Mouse (Mus musculus): ENCODE measurements around the gene Rnf225. TPM values are rescaled to one million over a fixed set of nuclear protein-coding genes. Genes with fewer than 3 reads are reported as not detected.

The Rnf225 gene
- total and polyA plus RNA-seq, 2 experiments from 2014 or later = 0.75 to 1.8 TPM

DNA sequence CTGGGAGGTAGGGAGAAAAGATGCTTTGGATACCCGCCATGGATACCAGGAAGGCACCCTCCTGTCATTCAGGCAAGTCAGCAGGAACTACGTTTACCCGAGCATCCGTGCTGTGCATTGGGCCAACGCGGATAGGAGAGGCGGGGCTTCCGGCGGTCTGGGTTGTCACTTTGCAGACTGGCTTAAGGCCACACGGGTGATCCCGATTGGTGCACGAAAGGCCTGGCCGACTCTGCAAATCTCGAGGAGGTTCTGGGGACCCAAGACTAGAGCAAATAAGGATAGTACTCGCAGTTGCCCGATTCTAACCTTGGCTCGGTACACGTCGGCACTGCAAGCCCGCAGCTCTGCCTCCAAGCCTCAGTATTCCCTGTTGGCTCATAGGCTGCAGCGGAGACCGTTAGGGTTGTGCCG is 38.5 kb downstream of the Rnf225 start, which contains the start of gene Zfp324:
Zfp324 (plus strand) TSS at position 161 of the 414 bp plus-strand sequence.
- Histone ChIP-seq H3K9ac (peak within 1 kb of the TSS; percentile 93), H3K4me1 (ENCODE audit: insufficient read depth) (peaks cover 10% of the 10 kb centered on the region), H3K27ac (ENCODE audit: low read depth, low read length) (peak within 1 kb of the TSS; percentile 86), H3K36me3 (ENCODE audit: insufficient read depth) (peaks cover 18% of the 10 kb centered on the region), H3K9me3 (ENCODE audit: low read length) (no peaks in the 10 kb centered on the region), H3K4me3 (ENCODE audit: low read depth, low read length) (peak within 1 kb of the TSS; percentile 92), H3K27me3 (ENCODE audit: insufficient read depth, low read length) (no peaks in the 10 kb centered on the region), H3K4me2 (ENCODE audit: low read depth) (peak within 1 kb of the TSS; percentile 95)
- DNase-seq = peak; percentile 93
- under 1% methylated on average over 23 of the region's 23 CpGs for WGBS
- no peak for TF ChIP-seq CTCF (IDR thresholded peaks at IDR 0.05; ENCODE audit: low read depth)
- peak; percentile 93 for ATAC-seq

DNA sequence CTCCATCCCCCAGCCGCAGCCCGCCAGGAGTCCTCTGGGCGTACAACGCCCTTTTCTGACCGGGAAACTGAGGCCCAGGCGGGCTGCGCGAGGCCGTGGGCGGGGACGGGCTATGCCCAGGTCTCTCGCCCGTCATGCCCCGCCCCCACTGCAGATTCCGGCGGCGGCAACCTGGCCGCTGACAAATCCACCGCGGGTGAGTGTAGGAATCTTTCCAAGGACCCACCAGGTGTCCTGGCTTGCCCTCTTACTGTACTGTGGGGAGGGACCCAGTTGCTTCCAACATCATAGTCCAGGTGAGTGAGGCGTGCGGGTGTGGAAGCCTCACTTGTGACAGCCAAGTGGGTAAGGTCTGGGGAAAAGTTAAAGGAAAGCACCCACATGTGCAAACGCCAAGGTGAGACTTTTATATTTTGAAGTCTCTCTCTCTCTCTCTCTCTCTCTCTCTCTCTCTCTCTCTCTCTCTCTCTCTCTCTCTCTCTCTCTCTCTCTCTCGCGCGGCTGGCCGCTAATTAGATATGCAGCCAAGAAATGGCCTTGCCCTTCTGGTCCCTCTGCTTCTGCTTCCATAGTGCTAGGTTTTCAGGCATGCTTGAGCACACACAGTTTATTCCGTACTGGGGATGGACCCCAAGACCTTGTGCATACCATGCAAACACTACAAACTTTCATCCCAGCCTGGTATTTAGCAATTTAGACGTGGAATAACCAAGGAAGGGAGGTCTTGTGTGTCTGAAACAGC is 39.1 kb downstream of the Rnf225 start:
- under 1% methylated on average over 29 of the region's 29 CpGs for WGBS
- H3K4me3 ChIP-seq (ENCODE audit: low read depth, low read length) = peak overlapping the region; percentile 92
- no peak for TF ChIP-seq CTCF (IDR thresholded peaks at IDR 0.05; ENCODE audit: low read depth)
- peak overlapping the region; percentile 93 for H3K9ac ChIP-seq
- no peak for DNase-seq
- H3K27me3 ChIP-seq (ENCODE audit: insufficient read depth, low read length) = no peaks in the 10 kb centered on the region
- peaks cover 24% of the 10 kb centered on the region for H3K36me3 ChIP-seq (ENCODE audit: insufficient read depth)
- H3K27ac ChIP-seq (ENCODE audit: low read depth, low read length) = peak overlapping the region; percentile 86
- no peaks in the 10 kb centered on the region for H3K9me3 ChIP-seq (ENCODE audit: low read length)
- peak overlapping the region; percentile 95 for H3K4me2 ChIP-seq (ENCODE audit: low read depth)
- H3K4me1 ChIP-seq (ENCODE audit: insufficient read depth) = peaks cover 10% of the 10 kb centered on the region
- ATAC-seq = peak; percentile 21

DNA sequence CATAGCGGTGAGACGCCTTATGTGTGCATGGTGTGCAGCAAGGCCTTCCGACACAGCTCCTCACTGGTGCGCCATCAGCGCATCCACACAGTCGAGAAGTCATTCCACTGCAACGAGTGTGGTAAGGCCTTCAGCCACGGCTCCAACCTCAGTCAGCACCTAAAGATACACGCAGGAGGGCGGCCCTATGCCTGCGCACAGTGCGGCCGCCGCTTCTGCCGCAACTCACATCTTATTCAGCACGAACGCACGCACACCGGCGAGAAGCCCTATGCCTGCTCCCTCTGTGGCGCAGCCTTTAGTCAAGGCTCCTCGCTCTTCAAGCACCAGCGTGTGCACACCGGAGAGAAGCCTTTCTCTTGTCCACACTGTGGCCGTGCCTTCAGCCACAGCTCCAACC is 43.7 kb downstream of the Rnf225 start:
- Histone ChIP-seq H3K4me2 (ENCODE audit: low read depth) (no peak overlapping the region), H3K27ac (ENCODE audit: low read depth, low read length) (no peak overlapping the region), H3K4me3 (ENCODE audit: low read depth, low read length) (no peak overlapping the region), H3K9me3 (ENCODE audit: low read length) (no peaks in the 10 kb centered on the region), H3K27me3 (ENCODE audit: insufficient read depth, low read length) (no peaks in the 10 kb centered on the region), H3K36me3 (ENCODE audit: insufficient read depth) (peaks cover 32% of the 10 kb centered on the region), H3K4me1 (ENCODE audit: insufficient read depth) (peaks cover 10% of the 10 kb centered on the region), H3K9ac (no peak overlapping the region)
- TF ChIP-seq CTCF (IDR thresholded peaks at IDR 0.05; ENCODE audit: low read depth) = no peak
- DNase-seq = no peak
- WGBS = 96% methylated on average over 25 of the region's 25 CpGs
- ATAC-seq = no peak

DNA sequence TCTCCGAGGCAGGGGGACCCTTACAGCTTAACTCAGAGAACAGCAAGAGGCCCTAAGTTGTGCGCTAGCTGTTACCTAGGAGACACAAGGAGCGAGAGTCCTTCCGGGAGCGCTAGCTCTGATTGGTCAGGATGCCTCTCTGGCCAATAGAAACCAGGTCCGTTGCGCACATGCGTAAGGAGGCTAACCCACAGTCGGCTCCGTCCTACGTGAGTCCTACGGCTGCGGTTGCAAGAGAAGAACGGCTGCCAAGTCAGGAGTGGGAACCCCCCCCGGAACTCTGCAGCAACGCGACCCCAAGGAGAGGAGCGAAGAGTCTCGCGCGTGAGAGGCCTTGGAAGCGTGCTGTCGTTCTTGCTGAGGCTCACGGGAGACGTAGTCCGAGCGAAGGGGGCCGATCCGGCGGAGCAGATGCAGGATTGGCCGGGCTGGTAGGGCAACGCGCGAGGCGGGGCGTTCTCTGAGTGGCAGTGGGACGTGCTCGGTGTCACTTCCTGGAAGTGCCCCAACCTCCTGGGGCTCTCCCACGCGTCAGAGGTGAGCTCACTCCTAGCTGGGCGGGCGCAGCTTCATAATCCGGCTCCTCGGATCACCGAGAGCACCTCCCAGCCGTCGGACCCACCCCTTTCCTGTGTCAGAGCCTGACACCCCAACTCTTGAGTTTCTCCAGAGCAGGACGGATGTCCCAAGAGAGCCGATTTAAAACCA is 50.6 kb downstream of the Rnf225 start, which contains the start of gene Zfp446:
Zfp446 (plus strand) TSS at position 167 of the 708 bp plus-strand sequence.
- WGBS = 1% methylated on average over 49 of the region's 49 CpGs

DNA sequence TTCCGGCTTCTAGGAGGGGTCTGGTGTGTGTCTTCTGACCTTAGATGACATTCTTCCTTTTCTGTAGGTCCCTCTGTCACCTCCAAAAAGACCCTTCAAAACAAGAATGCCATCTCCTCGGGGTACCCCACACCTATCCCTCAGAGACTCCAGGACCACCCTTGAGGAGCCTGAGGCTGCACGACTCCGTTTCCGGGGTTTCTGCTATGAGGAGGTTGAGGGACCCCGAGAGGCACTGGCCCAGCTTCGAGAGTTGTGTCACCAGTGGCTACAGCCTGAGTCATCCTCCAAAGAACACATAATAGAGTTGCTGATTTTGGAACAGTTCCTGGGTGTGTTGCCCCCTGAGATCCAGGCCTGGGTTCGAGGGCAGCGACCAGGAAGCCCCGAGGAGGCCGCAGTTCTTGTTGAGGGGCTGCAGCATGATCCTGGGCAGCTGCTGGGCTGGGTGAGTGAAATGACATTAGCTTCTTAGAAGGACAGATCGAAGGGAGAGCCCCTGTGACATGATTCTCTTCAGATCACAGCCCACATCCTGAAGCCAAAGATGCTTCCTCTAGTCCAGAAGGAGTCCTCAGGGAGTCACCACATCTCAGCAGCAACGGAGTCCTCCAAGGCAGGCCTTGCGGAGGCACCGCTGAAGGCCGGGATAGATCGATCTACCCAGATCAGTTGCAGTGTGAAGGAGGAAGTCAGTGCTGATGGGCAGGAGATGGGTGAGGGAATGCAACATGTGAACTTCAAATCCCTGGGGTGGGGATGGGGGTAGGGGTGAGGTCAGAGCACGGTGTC is 51.9 kb downstream of the Rnf225 start:
- Histone ChIP-seq H3K9ac (0 out of 2 replicates have a peak overlapping the region, but pooled peaks have one; percentile 60), H3K4me3 (ENCODE audit: low read depth, low read length) (no peak overlapping the region), H3K36me3 (ENCODE audit: insufficient read depth) (0 out of 2 replicates have a peak, but pooled peaks cover 3% of the 10 kb centered on the region), H3K4me1 (ENCODE audit: insufficient read depth) (peaks cover 13% of the 10 kb centered on the region; the same call in 1 of the 2 replicates), H3K4me2 (ENCODE audit: low read depth) (peak overlapping the region; percentile 60), H3K9me3 (ENCODE audit: low read length) (no peaks in the 10 kb centered on the region), H3K27me3 (ENCODE audit: insufficient read depth, low read length) (no peaks in the 10 kb centered on the region), H3K27ac (ENCODE audit: low read depth, low read length) (peak overlapping the region; percentile 86)
- no peak for TF ChIP-seq CTCF (IDR thresholded peaks at IDR 0.05; ENCODE audit: low read depth)
- 92% methylated on average over 18 of the region's 18 CpGs for WGBS
- ATAC-seq = no peak
- no peak for DNase-seq

More for the DNA sequence above, 50.6 kb downstream of the Rnf225 start, which contains the start of gene Zfp446:
- peak within 1 kb of the TSS; percentile 86 for H3K27ac ChIP-seq (ENCODE audit: low read depth, low read length)
- H3K9ac ChIP-seq = peak within 1 kb of the TSS; percentile 60
- H3K27me3 ChIP-seq (ENCODE audit: insufficient read depth, low read length) = no peaks in the 10 kb centered on the region
- TF ChIP-seq CTCF (IDR thresholded peaks at IDR 0.05; ENCODE audit: low read depth) = no peak
- no peaks in the 10 kb centered on the region for H3K9me3 ChIP-seq (ENCODE audit: low read length)
- DNase-seq (peak; percentile 99), ATAC-seq (peak; percentile 97)
- H3K36me3 ChIP-seq (ENCODE audit: insufficient read depth) = 0 out of 2 replicates have a peak, but pooled peaks cover 3% of the 10 kb centered on the region
- H3K4me2 ChIP-seq (ENCODE audit: low read depth) = peak within 1 kb of the TSS; percentile 60
- peak within 1 kb of the TSS; percentile 50 for H3K4me3 ChIP-seq (ENCODE audit: low read depth, low read length)
- H3K4me1 ChIP-seq (ENCODE audit: insufficient read depth) = peaks cover 13% of the 10 kb centered on the region; the same call in 1 of the 2 replicates

DNA sequence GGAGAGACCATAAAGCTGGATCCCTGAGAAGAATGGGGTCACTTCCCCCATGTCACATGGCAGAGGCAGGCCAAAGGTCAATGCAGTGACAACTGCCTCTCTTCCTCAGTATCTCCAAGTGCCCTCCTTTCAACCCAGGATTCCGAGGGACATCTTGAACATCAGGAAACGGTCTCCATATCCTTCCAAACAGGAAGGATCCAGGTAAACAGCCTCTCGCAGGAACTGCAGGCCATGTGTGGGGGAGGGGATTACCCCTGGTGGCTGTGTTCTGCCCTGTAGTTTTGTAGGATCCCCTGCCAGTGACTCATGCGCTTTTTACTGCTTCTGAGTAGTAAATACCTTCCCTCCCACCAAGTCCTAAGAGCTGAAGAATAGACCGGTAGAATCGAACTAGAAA is 52.6 kb downstream of the Rnf225 start:
- H3K9me3 ChIP-seq (ENCODE audit: low read length) = no peaks in the 10 kb centered on the region
- H3K9ac ChIP-seq = no peak overlapping the region
- no peaks in the 10 kb centered on the region for H3K27me3 ChIP-seq (ENCODE audit: insufficient read depth, low read length)
- H3K4me3 ChIP-seq (ENCODE audit: low read depth, low read length) = no peak overlapping the region
- H3K4me1 ChIP-seq (ENCODE audit: insufficient read depth) = peaks cover 13% of the 10 kb centered on the region; the same call in 1 of the 2 replicates
- WGBS = 89% methylated on average over 6 of the region's 6 CpGs
- TF ChIP-seq CTCF (IDR thresholded peaks at IDR 0.05; ENCODE audit: low read depth) = no peak
- no peak overlapping the region for H3K27ac ChIP-seq (ENCODE audit: low read depth, low read length)
- no peak for DNase-seq
- 0 out of 2 replicates have a peak, but pooled peaks cover 3% of the 10 kb centered on the region for H3K36me3 ChIP-seq (ENCODE audit: insufficient read depth)
- no peak overlapping the region for H3K4me2 ChIP-seq (ENCODE audit: low read depth)
- no peak for ATAC-seq

Data from forebrain, postnatal 0 days (tissue).